Mouse (Mus musculus) midbrain, embryonic 16.5 days (tissue): Measurements from ENCODE around the gene Tyw1. TPM values are rescaled to one million over a fixed set of nuclear protein-coding genes. Genes with fewer than 3 reads are reported as not detected.

Source experiments
- ATAC-seq: fragments of 200-750 bp; cut with Nextera tagmentation; 2 replicates; pipeline ENCODE4 v1.8.0; 2017; ENCODE audit warnings: moderate TSS enrichment
- H3K27ac ChIP-seq: fragments of 300-500 bp; sonication (generic); 2 replicates; pipeline ENCODE4 v1.5.1; 2014; ENCODE audit warnings: mild to moderate bottlenecking, low read length, mixed read lengths
- H3K27me3 ChIP-seq: fragments of 300-500 bp; sonication (generic); 2 replicates; pipeline ENCODE4 v1.6.1; 2014; ENCODE audit warnings: low read depth, low read length, mixed read lengths; ENCODE audit not compliant: control insufficient read depth, insufficient read depth
- H3K36me3 ChIP-seq: fragments of 300-500 bp; sonication (generic); 2 replicates; pipeline ENCODE4 v1.6.1; 2014; ENCODE audit warnings: mild to moderate bottlenecking, low read length, moderate library complexity, mixed read lengths; ENCODE audit not compliant: control insufficient read depth, insufficient read depth
- H3K4me1 ChIP-seq: fragments of 300-500 bp; sonication (generic); 2 replicates; pipeline ENCODE4 v1.6.1; 2014; ENCODE audit warnings: mild to moderate bottlenecking, low read length, mixed read lengths; ENCODE audit not compliant: control insufficient read depth, insufficient read depth
- H3K4me2 ChIP-seq: fragments of 300-500 bp; sonication (generic); 2 replicates; pipeline ENCODE4 v1.6.1; 2014; ENCODE audit warnings: mild to moderate bottlenecking, low read length, mixed read lengths
- H3K4me3 ChIP-seq: fragments of 300-500 bp; sonication (generic); 2 replicates; pipeline ENCODE4 v1.5.1; 2014; ENCODE audit warnings: low read depth, mild to moderate bottlenecking, low read length, moderate library complexity, mixed read lengths
- H3K9ac ChIP-seq: fragments of 300-500 bp; sonication (generic); 2 replicates; pipeline ENCODE4 v1.6.1; 2014; ENCODE audit warnings: low read depth, low read length, mixed read lengths
- H3K9me3 ChIP-seq: fragments of 300-500 bp; sonication (generic); replicated peaks from 2 replicates; pipeline ENCODE4 v1.6.1; 2014; ENCODE audit warnings: mild to moderate bottlenecking, low read length, mixed read lengths; ENCODE audit not compliant: control insufficient read depth, poor library complexity, severe bottlenecking
- WGBS: fragments of 180-500 bp; shearing (Covaris S2); extraction: QIAGEN DNeasy Blood & Tissue Kit; methylation state at CpG from one replicate; pipeline ENCODE4 v1.1.7; 2014; 5-methylcytosine and 5-hydroxymethylcytosine counted together
- polyA plus RNA-seq: library from polyadenylated mRNA; unstranded; fragments of >200 nt; fragmentation: Nextera tagmentation; extraction: Ambion mirVana; gene quantifications from 2 replicates; pipeline ENCODE4 v1.2.1, GENCODE M21; 2015

The Tyw1 gene
- polyA plus RNA-seq, 1 experiment from 2014 or later = 20.2 TPM

GRCm38 (mm10) chr5:130292976-130293375 is 37.6 kb downstream of the Tyw1 start:
- no peaks in the 10 kb centered on the region for H3K4me1 ChIP-seq
- no peaks in the 10 kb centered on the region for H3K27me3 ChIP-seq
- no peak for ATAC-seq
- no peak overlapping the region for H3K9ac ChIP-seq
- peaks cover 19% of the 10 kb centered on the region for H3K36me3 ChIP-seq
- H3K9me3 ChIP-seq = no peaks in the 10 kb centered on the region
- H3K27ac ChIP-seq = no peak overlapping the region
- no peak overlapping the region for H3K4me3 ChIP-seq
- 91% methylated on average over 4 of the region's 4 CpGs for WGBS
- no peak overlapping the region for H3K4me2 ChIP-seq

- Histone ChIP-seq H3K4me3 (no peak overlapping the region), H3K9ac (no peak overlapping the region), H3K9me3 (no peaks in the 10 kb centered on the region), H3K36me3 (peaks cover 22% of the 10 kb centered on the region), H3K27me3 (no peaks in the 10 kb centered on the region), H3K27ac (no peak overlapping the region), H3K4me1 (no peaks in the 10 kb centered on the region), H3K4me2 (no peak overlapping the region)
- 72% methylated on average over 5 of the region's 5 CpGs for WGBS
- no peak for ATAC-seq
Observed at GRCm38 (mm10) chr5:130293941-130294340, 38.5 kb downstream of the Tyw1 start.

GRCm38 (mm10) chr5:130294598-130294997 is 39.2 kb downstream of the Tyw1 start:
- WGBS = 77% methylated on average over 6 of the region's 6 CpGs
- Histone ChIP-seq H3K4me3 (no peak overlapping the region), H3K27ac (no peak overlapping the region), H3K4me2 (no peak overlapping the region), H3K9ac (no peak overlapping the region), H3K27me3 (no peaks in the 10 kb centered on the region), H3K4me1 (no peaks in the 10 kb centered on the region), H3K36me3 (peaks cover 20% of the 10 kb centered on the region), H3K9me3 (no peaks in the 10 kb centered on the region)
- no peak for ATAC-seq

- Histone ChIP-seq H3K4me2 (no peak overlapping the region), H3K4me3 (no peak overlapping the region), H3K9ac (no peak overlapping the region), H3K4me1 (no peaks in the 10 kb centered on the region), H3K36me3 (peaks cover 23% of the 10 kb centered on the region), H3K9me3 (no peaks in the 10 kb centered on the region), H3K27ac (no peak overlapping the region), H3K27me3 (no peaks in the 10 kb centered on the region)
- WGBS = 85% methylated on average over 5 of the region's 5 CpGs
- no peak for ATAC-seq
Observed at GRCm38 (mm10) chr5:130296071-130296470, 40.7 kb downstream of the Tyw1 start.

GRCm38 (mm10) chr5:130298831-130299460 is 43.5 kb downstream of the Tyw1 start:
- whole genome bisulfite sequencing = 95% methylated on average over 9 of the region's 9 CpGs
- H3K4me1 ChIP-seq = no peaks in the 10 kb centered on the region
- no peaks in the 10 kb centered on the region for H3K27me3 ChIP-seq
- no peak overlapping the region for H3K4me3 ChIP-seq
- no peak for ATAC-seq
- H3K9me3 ChIP-seq = no peaks in the 10 kb centered on the region
- peaks cover 23% of the 10 kb centered on the region for H3K36me3 ChIP-seq
- H3K27ac ChIP-seq = no peak overlapping the region
- no peak overlapping the region for H3K4me2 ChIP-seq
- H3K9ac ChIP-seq = no peak overlapping the region

GRCm38 (mm10) chr5:130299526-130299925 is 44.1 kb downstream of the Tyw1 start:
- H3K27ac ChIP-seq = no peak overlapping the region
- H3K9me3 ChIP-seq = no peaks in the 10 kb centered on the region
- 95% methylated on average over 8 of the region's 8 CpGs for WGBS
- H3K4me3 ChIP-seq = no peak overlapping the region
- H3K9ac ChIP-seq = no peak overlapping the region
- H3K4me1 ChIP-seq = no peaks in the 10 kb centered on the region
- H3K36me3 ChIP-seq = peaks cover 26% of the 10 kb centered on the region
- H3K27me3 ChIP-seq = no peaks in the 10 kb centered on the region
- ATAC-seq = no peak
- H3K4me2 ChIP-seq = no peak overlapping the region

GRCm38 (mm10) chr5:130303611-130304010 is 48.2 kb downstream of the Tyw1 start:
- no peak for ATAC-seq
- Histone ChIP-seq H3K27me3 (no peaks in the 10 kb centered on the region), H3K9ac (no peak overlapping the region), H3K4me2 (no peak overlapping the region), H3K9me3 (no peaks in the 10 kb centered on the region), H3K4me3 (no peak overlapping the region), H3K36me3 (peaks cover 15% of the 10 kb centered on the region), H3K4me1 (no peaks in the 10 kb centered on the region), H3K27ac (no peak overlapping the region)
- 91% methylated on average over 6 of the region's 6 CpGs for WGBS

GRCm38 (mm10) chr5:130307921-130308320 is 52.5 kb downstream of the Tyw1 start:
- H3K27me3 ChIP-seq = no peaks in the 10 kb centered on the region
- ATAC-seq = no peak
- H3K4me3 ChIP-seq = no peak overlapping the region
- peaks cover 8% of the 10 kb centered on the region for H3K36me3 ChIP-seq
- H3K9me3 ChIP-seq = no peaks in the 10 kb centered on the region
- no peak overlapping the region for H3K4me2 ChIP-seq
- H3K4me1 ChIP-seq = no peaks in the 10 kb centered on the region
- 0 out of 2 replicates have a peak overlapping the region, but pooled peaks have one; percentile 2 for H3K27ac ChIP-seq
- 66% methylated on average over 7 of the region's 7 CpGs for WGBS
- H3K9ac ChIP-seq = no peak overlapping the region

- no peak for ATAC-seq
- Histone ChIP-seq H3K27me3 (no peaks in the 10 kb centered on the region), H3K36me3 (peaks cover 5% of the 10 kb centered on the region), H3K9me3 (no peaks in the 10 kb centered on the region), H3K4me3 (no peak overlapping the region), H3K27ac (no peak overlapping the region), H3K4me1 (no peaks in the 10 kb centered on the region), H3K9ac (no peak overlapping the region), H3K4me2 (no peak overlapping the region)
- WGBS = 97% methylated on average over 4 of the region's 4 CpGs
Observed at GRCm38 (mm10) chr5:130310077-130310476, 54.7 kb downstream of the Tyw1 start.
